Mouse (Mus musculus): ENCODE results near the gene Lgmn. TPM values are rescaled to one million over a fixed set of nuclear protein-coding genes. Genes with fewer than 3 reads are reported as not detected.

The Lgmn gene
- polyA plus RNA-seq, 1 experiment from 2014 or later = 55.8 TPM

GRCm38 (mm10) chr12:102390042-102390441 lies 49.6 kb downstream of the Lgmn start:
- Histone ChIP-seq H3K4me2 (no peak overlapping the region), H3K27me3 (no peaks in the 10 kb centered on the region), H3K9ac (no peak overlapping the region), H3K36me3 (peaks cover 36% of the 10 kb centered on the region), H3K4me3 (replicated peaks) (no peak overlapping the region), H3K4me1 (replicated peaks) (no peaks in the 10 kb centered on the region), H3K27ac (no peak overlapping the region), H3K9me3 (replicated peaks) (no peaks in the 10 kb centered on the region)
- ATAC-seq (ENCODE audit: low read depth) (no peak; the same call in 1 of the 2 replicates), DNase-seq (no peak)
- WGBS (ENCODE audit: insufficient replicate concordance) = 73% methylated on average over 8 of the region's 8 CpGs

GRCm38 (mm10) chr12:102387219-102387917 lies 52.2 kb downstream of the Lgmn start:
- Histone ChIP-seq H3K9me3 (replicated peaks) (no peaks in the 10 kb centered on the region), H3K27me3 (no peaks in the 10 kb centered on the region), H3K4me3 (replicated peaks) (no peak overlapping the region), H3K9ac (no peak overlapping the region), H3K36me3 (peaks cover 53% of the 10 kb centered on the region), H3K27ac (no peak overlapping the region), H3K4me1 (replicated peaks) (no peaks in the 10 kb centered on the region), H3K4me2 (no peak overlapping the region)
- ATAC-seq (ENCODE audit: low read depth) (peak; percentile 56), DNase-seq (peak; percentile 58)
- WGBS (ENCODE audit: insufficient replicate concordance) = 61% methylated on average over 16 of the region's 16 CpGs

GRCm38 (mm10) chr12:102384819-102385218 lies 54.8 kb downstream of the Lgmn start:
- 37% methylated on average over 3 of the region's 3 CpGs for WGBS (ENCODE audit: insufficient replicate concordance)
- Histone ChIP-seq H3K4me1 (replicated peaks) (no peaks in the 10 kb centered on the region), H3K27me3 (no peaks in the 10 kb centered on the region), H3K4me3 (replicated peaks) (no peak overlapping the region), H3K4me2 (no peak overlapping the region), H3K36me3 (peaks cover 52% of the 10 kb centered on the region), H3K9me3 (replicated peaks) (no peaks in the 10 kb centered on the region), H3K9ac (no peak overlapping the region), H3K27ac (no peak overlapping the region)
- no peak for DNase-seq
- no peak for ATAC-seq (ENCODE audit: low read depth)

- Histone ChIP-seq H3K27ac (no peak overlapping the region), H3K4me2 (no peak overlapping the region), H3K36me3 (peaks cover 43% of the 10 kb centered on the region), H3K4me3 (replicated peaks) (no peak overlapping the region), H3K4me1 (replicated peaks) (no peaks in the 10 kb centered on the region), H3K27me3 (no peaks in the 10 kb centered on the region), H3K9ac (no peak overlapping the region), H3K9me3 (replicated peaks) (no peaks in the 10 kb centered on the region)
- DNase-seq (no peak), ATAC-seq (ENCODE audit: low read depth) (no peak)
- WGBS (ENCODE audit: insufficient replicate concordance) = 63% methylated on average over 9 of the region's 9 CpGs
Observed at GRCm38 (mm10) chr12:102383288-102383687, 56.3 kb downstream of the Lgmn start.

- ATAC-seq (ENCODE audit: low read depth) = peak; percentile 41; the same call in 1 of the 2 replicates
Observed at GRCm38 (mm10) chr12:102382180-102382579, 57.4 kb downstream of the Lgmn start.

GRCm38 (mm10) chr12:102372322-102372721 lies 67.3 kb downstream of the Lgmn start:
- WGBS (ENCODE audit: insufficient replicate concordance) = 51% methylated on average over 3 of the region's 3 CpGs
- ATAC-seq (ENCODE audit: low read depth) = no peak
- no peak overlapping the region for H3K9ac ChIP-seq
- H3K36me3 ChIP-seq = peaks cover 62% of the 10 kb centered on the region
- H3K4me1 ChIP-seq (replicated peaks) = 0 out of 2 replicates have a peak, but pooled peaks cover 2% of the 10 kb centered on the region
- no peak overlapping the region for H3K4me3 ChIP-seq (replicated peaks)
- no peak overlapping the region for H3K27ac ChIP-seq
- no peak overlapping the region for H3K4me2 ChIP-seq
- no peak for DNase-seq
- H3K9me3 ChIP-seq (replicated peaks) = no peaks in the 10 kb centered on the region
- H3K27me3 ChIP-seq = no peaks in the 10 kb centered on the region

More at GRCm38 (mm10) chr12:102382180-102382579, 57.4 kb downstream of the Lgmn start:
- H3K4me2 ChIP-seq = no peak overlapping the region
- 76% methylated on average over 8 of the region's 8 CpGs for WGBS (ENCODE audit: insufficient replicate concordance)
- H3K4me3 ChIP-seq (replicated peaks) = no peak overlapping the region
- no peaks in the 10 kb centered on the region for H3K4me1 ChIP-seq (replicated peaks)
- H3K27me3 ChIP-seq = no peaks in the 10 kb centered on the region
- H3K9me3 ChIP-seq (replicated peaks) = no peaks in the 10 kb centered on the region
- peaks cover 33% of the 10 kb centered on the region for H3K36me3 ChIP-seq
- DNase-seq = no peak
- no peak overlapping the region for H3K9ac ChIP-seq
- H3K27ac ChIP-seq = no peak overlapping the region

- H3K27ac ChIP-seq = no peak overlapping the region
- H3K4me3 ChIP-seq (replicated peaks) = no peak overlapping the region
- ATAC-seq (ENCODE audit: low read depth) (no peak), DNase-seq (no peak)
- no peak overlapping the region for H3K4me2 ChIP-seq
- H3K36me3 ChIP-seq = peaks cover 56% of the 10 kb centered on the region
- no peak overlapping the region for H3K9ac ChIP-seq
- WGBS (ENCODE audit: insufficient replicate concordance) = 78% methylated on average over 4 of the region's 4 CpGs
- no peaks in the 10 kb centered on the region for H3K27me3 ChIP-seq
- H3K4me1 ChIP-seq (replicated peaks) = 0 out of 2 replicates have a peak, but pooled peaks cover 2% of the 10 kb centered on the region
- H3K9me3 ChIP-seq (replicated peaks) = no peaks in the 10 kb centered on the region
Observed at GRCm38 (mm10) chr12:102370931-102371500, 68.6 kb downstream of the Lgmn start.

- Histone ChIP-seq H3K4me2 (peak overlapping the region; percentile 24), H3K4me3 (replicated peaks) (peak overlapping the region; percentile 12), H3K27ac (no peak overlapping the region), H3K9me3 (replicated peaks) (no peaks in the 10 kb centered on the region), H3K4me1 (replicated peaks) (0 out of 2 replicates have a peak, but pooled peaks cover 2% of the 10 kb centered on the region), H3K9ac (no peak overlapping the region), H3K27me3 (no peaks in the 10 kb centered on the region), H3K36me3 (peaks cover 47% of the 10 kb centered on the region)
- WGBS (ENCODE audit: insufficient replicate concordance) = 80% methylated on average over 22 of the region's 22 CpGs
- DNase-seq = no peak
- no peak for ATAC-seq (ENCODE audit: low read depth)
Observed at GRCm38 (mm10) chr12:102369488-102370235, 70.0 kb downstream of the Lgmn start.

- Histone ChIP-seq H3K4me1 (replicated peaks) (0 out of 2 replicates have a peak, but pooled peaks cover 2% of the 10 kb centered on the region), H3K27me3 (no peaks in the 10 kb centered on the region), H3K9me3 (replicated peaks) (no peaks in the 10 kb centered on the region), H3K36me3 (peaks cover 39% of the 10 kb centered on the region), H3K9ac (no peak overlapping the region), H3K27ac (peak overlapping the region; percentile 6; the same call in 1 of the 2 replicates), H3K4me2 (peak overlapping the region; percentile 24), H3K4me3 (replicated peaks) (peak overlapping the region; percentile 7; the same call in 1 of the 2 replicates)
- WGBS (ENCODE audit: insufficient replicate concordance) = 72% methylated on average over 14 of the region's 14 CpGs
- ATAC-seq (ENCODE audit: low read depth) = no peak
- DNase-seq = no peak
Observed at GRCm38 (mm10) chr12:102368556-102368955, 71.1 kb downstream of the Lgmn start.

GRCm38 (mm10) chr12:102368066-102368465 lies 71.5 kb downstream of the Lgmn start:
- DNase-seq (no peak), ATAC-seq (ENCODE audit: low read depth) (no peak)
- Histone ChIP-seq H3K9ac (no peak overlapping the region), H3K27me3 (no peaks in the 10 kb centered on the region), H3K27ac (peak overlapping the region; percentile 37), H3K4me3 (replicated peaks) (no peak overlapping the region), H3K9me3 (replicated peaks) (no peaks in the 10 kb centered on the region), H3K36me3 (peaks cover 35% of the 10 kb centered on the region), H3K4me1 (replicated peaks) (0 out of 2 replicates have a peak, but pooled peaks cover 2% of the 10 kb centered on the region), H3K4me2 (0 out of 2 replicates have a peak overlapping the region, but pooled peaks have one; percentile 24)
- WGBS (ENCODE audit: insufficient replicate concordance) = 52% methylated on average over 7 of the region's 7 CpGs

GRCm38 (mm10) chr12:102367075-102367474 lies 72.5 kb downstream of the Lgmn start:
- Histone ChIP-seq H3K9ac (no peak overlapping the region), H3K4me1 (replicated peaks) (0 out of 2 replicates have a peak, but pooled peaks cover 2% of the 10 kb centered on the region), H3K9me3 (replicated peaks) (no peaks in the 10 kb centered on the region), H3K4me3 (replicated peaks) (no peak overlapping the region), H3K4me2 (no peak overlapping the region), H3K27me3 (no peaks in the 10 kb centered on the region), H3K36me3 (peaks cover 34% of the 10 kb centered on the region), H3K27ac (peak overlapping the region; percentile 37; the same call in 1 of the 2 replicates)
- WGBS (ENCODE audit: insufficient replicate concordance) = 60% methylated on average over 3 of the region's 3 CpGs
- ATAC-seq (ENCODE audit: low read depth) = no peak
- DNase-seq = no peak
